Mouse (Mus musculus): ENCODE data around the gene Lipc.

- TF ChIP-seq EP300 (IDR thresholded peaks at IDR 0.05; ENCODE audit: insufficient read depth, low read depth, low read length) (no peak), CTCF (IDR thresholded peaks at IDR 0.05) (no peak)
Observed at GRCm38 (mm10) chr9:70854950-70855349, 97.1 kb downstream of the Lipc start.
